Mouse (Mus musculus): ENCODE measurements at regions not wholly inside any gene's neighbourhood (a gene's known extent, or its start where the extent isn't known, plus 50 kb on each side); places are given as distances from the start of the nearest gene placed in this dataset.

- no peak overlapping the region for H3K27ac ChIP-seq
- 91% methylated on average over 11 of the region's 11 CpGs for WGBS
- H3K9ac ChIP-seq = no peak overlapping the region
These were observed 58.8 kb upstream of the L3mbtl3 start for GRCm38 (mm10) chr10:26434586-26434985.

DNA sequence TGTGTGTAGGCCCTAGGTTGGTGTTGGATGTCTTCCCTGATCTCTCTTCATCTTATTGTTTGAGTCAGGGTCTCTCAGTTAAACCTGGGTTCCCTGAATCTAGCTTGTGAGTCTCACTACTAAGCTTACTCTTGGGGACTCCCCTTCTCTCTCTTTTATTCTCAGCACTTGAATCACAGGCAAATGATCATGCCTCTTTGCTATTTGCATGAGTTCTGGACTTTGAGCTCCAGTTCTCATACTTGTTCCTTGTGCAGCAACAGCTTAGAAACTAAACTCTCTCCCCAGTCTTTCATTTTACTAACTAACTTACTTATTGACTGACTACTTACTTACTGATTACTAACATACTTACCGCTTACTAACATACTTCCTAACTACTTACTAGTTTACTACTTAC is 64.9 kb upstream of the L3mbtl3 start:
- WGBS = 96% methylated on average over 1 of the region's 1 CpGs
- H3K4me2 ChIP-seq (replicated peaks) = no peak overlapping the region
- H3K9ac ChIP-seq = no peak overlapping the region

More at GRCm38 (mm10) chr10:26434586-26434985, 58.8 kb upstream of the L3mbtl3 start:
- Histone ChIP-seq H3K4me1 (no peaks in the 10 kb centered on the region), H3K4me2 (replicated peaks) (no peak overlapping the region), H3K4me3 (no peak overlapping the region), H3K27me3 (no peaks in the 10 kb centered on the region), H3K9me3 (no peaks in the 10 kb centered on the region), H3K36me3 (no peaks in the 10 kb centered on the region)
- ATAC-seq (ENCODE audit: insufficient number of reproducible peaks, insufficient read depth, low FRiP score, low TSS enrichment) = no peak

GRCm38 (mm10) chr10:26484311-26484710 is 108.5 kb upstream of the L3mbtl3 start:
- H3K4me2 ChIP-seq (replicated peaks) = no peak overlapping the region
- no peaks in the 10 kb centered on the region for H3K9me3 ChIP-seq
- H3K27me3 ChIP-seq = no peaks in the 10 kb centered on the region
- H3K36me3 ChIP-seq = no peaks in the 10 kb centered on the region
- no peak for ATAC-seq (ENCODE audit: insufficient number of reproducible peaks, insufficient read depth, low FRiP score, low TSS enrichment)
- WGBS = 45% methylated on average over 4 of the region's 4 CpGs
- no peak overlapping the region for H3K27ac ChIP-seq
- no peak overlapping the region for H3K9ac ChIP-seq
- no peaks in the 10 kb centered on the region for H3K4me1 ChIP-seq
- H3K4me3 ChIP-seq = no peak overlapping the region

More for the DNA sequence above, 64.9 kb upstream of the L3mbtl3 start:
- Histone ChIP-seq H3K27ac (no peak overlapping the region), H3K9me3 (no peaks in the 10 kb centered on the region), H3K27me3 (no peaks in the 10 kb centered on the region), H3K4me3 (no peak overlapping the region), H3K4me1 (no peaks in the 10 kb centered on the region), H3K36me3 (no peaks in the 10 kb centered on the region)
- ATAC-seq (ENCODE audit: insufficient number of reproducible peaks, insufficient read depth, low FRiP score, low TSS enrichment) = no peak

- H3K36me3 ChIP-seq = no peaks in the 10 kb centered on the region
- H3K27me3 ChIP-seq = no peaks in the 10 kb centered on the region
- WGBS = 81% methylated on average over 5 of the region's 5 CpGs
- no peak for ATAC-seq (ENCODE audit: insufficient number of reproducible peaks, insufficient read depth, low FRiP score, low TSS enrichment)
- H3K9ac ChIP-seq = no peak overlapping the region
- H3K9me3 ChIP-seq = no peaks in the 10 kb centered on the region
- H3K4me3 ChIP-seq = no peak overlapping the region
- H3K27ac ChIP-seq = no peak overlapping the region
- H3K4me1 ChIP-seq = peaks cover 5% of the 10 kb centered on the region; the same call in 1 of the 2 replicates
- no peak overlapping the region for H3K4me2 ChIP-seq (replicated peaks)
These were observed 115.6 kb upstream of the L3mbtl3 start for GRCm38 (mm10) chr10:26491351-26491750.

- no peak overlapping the region for H3K27ac ChIP-seq
- H3K4me3 ChIP-seq = no peak overlapping the region
- H3K4me2 ChIP-seq (replicated peaks) = no peak overlapping the region; the same call in 1 of the 2 replicates
- H3K36me3 ChIP-seq = no peaks in the 10 kb centered on the region
- H3K9ac ChIP-seq = no peak overlapping the region
- no peak for ATAC-seq (ENCODE audit: insufficient number of reproducible peaks, insufficient read depth, low FRiP score, low TSS enrichment)
- 40% methylated on average over 11 of the region's 11 CpGs for WGBS
- no peaks in the 10 kb centered on the region for H3K9me3 ChIP-seq
- no peaks in the 10 kb centered on the region for H3K27me3 ChIP-seq
- H3K4me1 ChIP-seq = peaks cover 5% of the 10 kb centered on the region; the same call in 1 of the 2 replicates
These were observed 116.4 kb upstream of the L3mbtl3 start for GRCm38 (mm10) chr10:26492146-26492545.

DNA sequence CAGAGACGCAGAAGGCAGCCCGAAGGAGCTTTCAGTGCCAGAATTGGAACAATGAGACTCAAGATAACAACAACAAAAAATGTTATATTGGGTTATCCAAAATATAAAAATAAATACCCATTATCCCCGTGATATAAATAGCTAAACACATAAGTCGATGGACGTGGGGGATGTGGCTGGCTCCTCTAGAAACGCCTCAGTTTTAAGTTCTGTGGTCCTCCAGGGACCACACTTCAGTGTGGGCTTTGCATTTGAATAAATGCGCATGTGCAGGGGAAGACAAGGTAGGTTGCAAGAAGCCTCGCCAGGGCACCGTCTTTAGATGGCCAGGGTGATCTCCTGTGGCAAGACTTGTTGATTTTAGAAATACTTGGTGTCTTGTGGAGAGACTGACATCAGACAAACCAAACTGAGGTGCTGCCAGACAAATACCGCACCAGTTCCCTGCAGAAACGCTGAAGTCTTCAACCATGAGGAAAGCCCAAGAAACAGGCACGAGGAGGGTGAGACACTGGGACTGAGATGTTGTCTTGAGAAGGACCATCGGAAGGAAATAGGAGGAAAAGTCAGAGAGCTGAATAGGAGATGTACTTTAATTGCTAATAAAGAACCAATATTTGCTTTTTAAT is 117.2 kb upstream of the L3mbtl3 start:
- Histone ChIP-seq H3K4me3 (no peak overlapping the region), H3K27me3 (no peaks in the 10 kb centered on the region), H3K9me3 (no peaks in the 10 kb centered on the region), H3K4me2 (replicated peaks) (no peak overlapping the region), H3K36me3 (no peaks in the 10 kb centered on the region), H3K27ac (no peak overlapping the region), H3K4me1 (peaks cover 5% of the 10 kb centered on the region; the same call in 1 of the 2 replicates), H3K9ac (no peak overlapping the region)
- no peak for ATAC-seq (ENCODE audit: insufficient number of reproducible peaks, insufficient read depth, low FRiP score, low TSS enrichment)
- 75% methylated on average over 13 of the region's 13 CpGs for WGBS

GRCm38 (mm10) chr10:26493801-26494200 is 118.0 kb upstream of the L3mbtl3 start:
- Histone ChIP-seq H3K9me3 (no peaks in the 10 kb centered on the region), H3K36me3 (no peaks in the 10 kb centered on the region), H3K9ac (no peak overlapping the region), H3K27me3 (no peaks in the 10 kb centered on the region), H3K27ac (no peak overlapping the region), H3K4me1 (peaks cover 5% of the 10 kb centered on the region; the same call in 1 of the 2 replicates), H3K4me2 (replicated peaks) (no peak overlapping the region), H3K4me3 (no peak overlapping the region)
- WGBS = 97% methylated on average over 2 of the region's 2 CpGs
- no peak for ATAC-seq (ENCODE audit: insufficient number of reproducible peaks, insufficient read depth, low FRiP score, low TSS enrichment)

- H3K4me3 ChIP-seq = no peak overlapping the region
- no peaks in the 10 kb centered on the region for H3K9me3 ChIP-seq
- H3K27me3 ChIP-seq = no peaks in the 10 kb centered on the region
- H3K27ac ChIP-seq = no peak overlapping the region
- H3K9ac ChIP-seq = no peak overlapping the region
- no peak for ATAC-seq (ENCODE audit: insufficient number of reproducible peaks, insufficient read depth, low FRiP score, low TSS enrichment)
- peaks cover 5% of the 10 kb centered on the region; the same call in 1 of the 2 replicates for H3K4me1 ChIP-seq
- no peaks in the 10 kb centered on the region for H3K36me3 ChIP-seq
- WGBS = 57% methylated on average over 9 of the region's 9 CpGs
- no peak overlapping the region for H3K4me2 ChIP-seq (replicated peaks)
These were observed 118.6 kb upstream of the L3mbtl3 start for GRCm38 (mm10) chr10:26494380-26494781.

- H3K9ac ChIP-seq = no peak overlapping the region
- H3K4me1 ChIP-seq = no peaks in the 10 kb centered on the region
- ATAC-seq (ENCODE audit: insufficient number of reproducible peaks, insufficient read depth, low FRiP score, low TSS enrichment) = no peak
- H3K36me3 ChIP-seq = no peaks in the 10 kb centered on the region
- no peak overlapping the region for H3K4me2 ChIP-seq (replicated peaks)
- no peak overlapping the region for H3K4me3 ChIP-seq
- H3K27ac ChIP-seq = no peak overlapping the region
- H3K27me3 ChIP-seq = no peaks in the 10 kb centered on the region
- WGBS = 88% methylated on average over 12 of the region's 12 CpGs
- no peaks in the 10 kb centered on the region for H3K9me3 ChIP-seq
These were observed 124.6 kb upstream of the L3mbtl3 start for GRCm38 (mm10) chr10:26500265-26500935.

- no peaks in the 10 kb centered on the region for H3K36me3 ChIP-seq
- no peak overlapping the region for H3K4me2 ChIP-seq (replicated peaks)
- no peak for ATAC-seq (ENCODE audit: insufficient number of reproducible peaks, insufficient read depth, low FRiP score, low TSS enrichment)
- H3K9me3 ChIP-seq = no peaks in the 10 kb centered on the region
- no peaks in the 10 kb centered on the region for H3K27me3 ChIP-seq
- no peak overlapping the region for H3K4me3 ChIP-seq
- no peaks in the 10 kb centered on the region for H3K4me1 ChIP-seq
- 76% methylated on average over 6 of the region's 6 CpGs for WGBS
- H3K27ac ChIP-seq = no peak overlapping the region
- H3K9ac ChIP-seq = no peak overlapping the region
These were observed 145.1 kb upstream of the L3mbtl3 start for GRCm38 (mm10) chr10:26520879-26521278.

DNA sequence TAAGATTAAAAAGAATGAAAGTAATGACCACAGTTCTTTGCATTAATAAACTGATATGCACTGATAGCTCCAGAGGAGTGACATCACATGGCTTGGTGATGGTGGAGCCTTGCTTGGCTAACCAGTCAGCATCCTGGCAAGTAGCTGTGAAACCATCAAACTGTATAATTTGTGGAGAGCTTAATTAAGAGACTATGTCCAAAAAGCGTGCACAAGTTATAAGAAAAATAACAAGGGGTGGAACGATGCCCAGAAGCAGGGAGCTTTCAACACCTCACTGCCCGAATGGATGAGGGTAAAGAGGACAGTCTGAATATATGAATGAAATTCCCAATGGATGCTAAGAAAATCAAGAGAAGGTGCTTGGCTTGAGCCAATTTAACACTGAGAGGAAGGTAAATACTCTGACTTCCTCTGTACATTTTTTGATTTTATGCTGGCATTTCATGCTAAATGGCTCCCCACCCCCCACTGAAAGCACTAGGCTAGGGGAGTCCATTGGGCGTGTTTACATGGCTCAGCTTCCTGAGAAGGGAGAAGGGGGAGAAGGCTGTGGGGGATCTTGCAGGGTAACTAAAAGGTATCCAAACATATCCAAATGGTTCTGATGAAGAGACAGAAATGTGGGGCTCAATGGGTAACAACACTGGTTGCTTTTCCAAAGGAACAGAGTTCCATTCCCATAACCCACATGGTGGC is 150.2 kb upstream of the L3mbtl3 start:
- no peaks in the 10 kb centered on the region for H3K36me3 ChIP-seq
- no peak overlapping the region for H3K9ac ChIP-seq
- ATAC-seq (ENCODE audit: insufficient number of reproducible peaks, insufficient read depth, low FRiP score, low TSS enrichment) = no peak
- no peak overlapping the region for H3K27ac ChIP-seq
- no peak overlapping the region for H3K4me3 ChIP-seq
- H3K4me2 ChIP-seq (replicated peaks) = no peak overlapping the region
- H3K9me3 ChIP-seq = no peaks in the 10 kb centered on the region
- H3K4me1 ChIP-seq = no peaks in the 10 kb centered on the region
- 75% methylated on average over 4 of the region's 4 CpGs for WGBS
- H3K27me3 ChIP-seq = no peaks in the 10 kb centered on the region

GRCm38 (mm10) chr10:26540189-26540588 is 164.4 kb upstream of the L3mbtl3 start:
- no peak overlapping the region for H3K4me2 ChIP-seq (replicated peaks)
- no peaks in the 10 kb centered on the region for H3K36me3 ChIP-seq
- no peaks in the 10 kb centered on the region for H3K4me1 ChIP-seq
- H3K4me3 ChIP-seq = no peak overlapping the region
- no peak overlapping the region for H3K27ac ChIP-seq
- H3K27me3 ChIP-seq = no peaks in the 10 kb centered on the region
- no peaks in the 10 kb centered on the region for H3K9me3 ChIP-seq
- H3K9ac ChIP-seq = no peak overlapping the region
- no peak for ATAC-seq (ENCODE audit: insufficient number of reproducible peaks, insufficient read depth, low FRiP score, low TSS enrichment)
